Mouse (Mus musculus) midbrain, postnatal 0 days (tissue): ENCODE data around the gene Srp54b. TPM values are rescaled to one million over a fixed set of nuclear protein-coding genes. Genes with fewer than 3 reads are reported as not detected.
A peak's percentile ranks its signal among the peaks of the same experiment; 100 is the strongest.
"Not testable (repeated sequence)": the region's sequence is repeated elsewhere in the genome, so short reads cannot be mapped to it uniquely, and the experiment has no call there.

ENCODE experiments used
- ATAC-seq: fragments of 200-750 bp; cut with Nextera tagmentation; 2 replicates; pipeline ENCODE4 v1.8.0; 2017; ENCODE audit warnings: moderate number of reproducible peaks, mild to moderate bottlenecking, moderate TSS enrichment, moderate library complexity; ENCODE audit not compliant: low FRiP score
- DNase-seq: peaks from one replicate; pipeline ENCODE4 v3.0.0-alpha.2; 2015; ENCODE audit warnings: low spot score
- H3K27ac ChIP-seq: fragments of 300-500 bp; sonication (generic); 2 replicates; pipeline ENCODE4 v1.5.1; 2014; ENCODE audit warnings: low read depth, mild to moderate bottlenecking, low read length, mixed read lengths
- H3K27me3 ChIP-seq: fragments of 300-500 bp; sonication (generic); 2 replicates; pipeline ENCODE4 v1.6.1; 2014; ENCODE audit warnings: low read length, control low read depth, mixed read lengths; ENCODE audit not compliant: insufficient read depth
- H3K36me3 ChIP-seq: fragments of 300-500 bp; sonication (generic); 2 replicates; pipeline ENCODE4 v1.6.1; 2014; ENCODE audit warnings: low read length, control low read depth, mixed read lengths; ENCODE audit not compliant: insufficient read depth
- H3K4me1 ChIP-seq: fragments of 300-500 bp; sonication (generic); 2 replicates; pipeline ENCODE4 v1.6.1; 2014; ENCODE audit warnings: mild to moderate bottlenecking, control low read depth, antibody characterized with exemption, low read length, mixed read lengths; ENCODE audit not compliant: insufficient read depth
- H3K4me2 ChIP-seq: fragments of 300-500 bp; sonication (generic); 2 replicates; pipeline ENCODE4 v1.6.1; 2014; ENCODE audit warnings: low read depth, mild to moderate bottlenecking, low read length, mixed read lengths; ENCODE audit not compliant: poor library complexity, severe bottlenecking
- H3K4me3 ChIP-seq: fragments of 300-500 bp; sonication (generic); 2 replicates; pipeline ENCODE4 v1.5.1; 2014; ENCODE audit warnings: low read depth, mild to moderate bottlenecking, low read length, moderate library complexity
- H3K9ac ChIP-seq: fragments of 300-500 bp; sonication (generic); replicated peaks from 2 replicates; pipeline ENCODE4 v1.6.1; 2014; ENCODE audit warnings: mild to moderate bottlenecking, low read length, moderate library complexity, mixed read lengths; ENCODE audit not compliant: poor library complexity, severe bottlenecking
- H3K9me3 ChIP-seq: fragments of 300-500 bp; sonication (generic); 2 replicates; pipeline ENCODE4 v1.6.1; 2016; ENCODE audit warnings: low read length, control low read depth
- WGBS: fragments of 180-500 bp; shearing (Covaris S2); extraction: QIAGEN DNeasy Blood & Tissue Kit; methylation state at CpG from one replicate; pipeline ENCODE4 v1.1.7; 2014; 5-methylcytosine and 5-hydroxymethylcytosine counted together
- polyA plus RNA-seq: library from polyadenylated mRNA; unstranded; fragments of >200 nt; fragmentation: Nextera tagmentation; extraction: Ambion mirVana; gene quantifications from 2 replicates; pipeline ENCODE4 v1.2.1, GENCODE M21; 2015
- total RNA-seq: library from RNA; depleted of rRNA; stranded (reverse); fragments of >200 nt; gene quantifications from 2 replicates; pipeline ENCODE4 v1.2.3, GENCODE M21; 2014

The Srp54b gene
- total and polyA plus RNA-seq, 2 experiments from 2014 or later, result 71.0 to 71.1 TPM

- ATAC-seq, H3K27ac ChIP-seq, H3K9ac ChIP-seq, H3K4me3 ChIP-seq, H3K36me3 ChIP-seq, H3K4me1 ChIP-seq, H3K9me3 ChIP-seq, H3K4me2 ChIP-seq, DNase-seq, H3K27me3 ChIP-seq: not testable (repeated sequence)
- WGBS, result no CpG with 5 or more reads among the region's 8 CpGs
Observed at GRCm38 (mm10) chr12:55187686-55188085, 32.8 kb downstream of the Srp54b start.

- not testable (repeated sequence) for H3K4me1 ChIP-seq, H3K27me3 ChIP-seq, H3K36me3 ChIP-seq, H3K27ac ChIP-seq, ATAC-seq, H3K9ac ChIP-seq, H3K4me2 ChIP-seq, DNase-seq, H3K4me3 ChIP-seq, H3K9me3 ChIP-seq
- no CpG with 5 or more reads among the region's 5 CpGs for WGBS
Observed at GRCm38 (mm10) chr12:55189127-55189526, 34.2 kb downstream of the Srp54b start.

DNA sequence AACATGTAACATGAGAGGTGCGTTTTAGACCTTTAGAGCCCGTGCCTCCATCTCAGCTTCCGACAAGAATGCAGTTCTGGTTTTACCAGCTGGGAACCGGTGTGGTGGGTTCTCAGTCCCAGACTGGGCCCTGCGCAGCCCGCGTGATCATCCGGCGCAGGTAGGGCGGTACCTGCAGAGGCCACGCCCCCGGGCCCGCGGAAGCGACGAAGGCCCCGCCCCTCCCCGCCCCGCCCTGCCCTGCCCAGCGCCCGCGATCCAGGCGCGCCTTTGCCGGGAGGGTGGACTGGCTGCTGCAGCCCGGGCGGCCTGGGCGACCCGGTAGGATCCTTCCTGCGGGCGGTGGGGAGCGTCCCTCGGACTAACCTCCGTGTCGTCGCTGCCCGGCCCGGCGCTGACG is 44.4 kb downstream of the Srp54b start, which contains the start of gene 1700047I17Rik2:
1700047I17Rik2 (plus strand) TSS at position 287 of the 400 bp plus-strand sequence.
- not testable (repeated sequence) for H3K4me1 ChIP-seq, H3K9me3 ChIP-seq, DNase-seq, H3K4me2 ChIP-seq, H3K9ac ChIP-seq, H3K27ac ChIP-seq, H3K36me3 ChIP-seq, H3K4me3 ChIP-seq, H3K27me3 ChIP-seq
- no CpG with 5 or more reads among the region's 40 CpGs for WGBS
- ATAC-seq, result peak; percentile 98

GRCm38 (mm10) chr12:55199799-55200198 is 44.9 kb downstream of the Srp54b start:
- no CpG with 5 or more reads among the region's 18 CpGs for WGBS

DNA sequence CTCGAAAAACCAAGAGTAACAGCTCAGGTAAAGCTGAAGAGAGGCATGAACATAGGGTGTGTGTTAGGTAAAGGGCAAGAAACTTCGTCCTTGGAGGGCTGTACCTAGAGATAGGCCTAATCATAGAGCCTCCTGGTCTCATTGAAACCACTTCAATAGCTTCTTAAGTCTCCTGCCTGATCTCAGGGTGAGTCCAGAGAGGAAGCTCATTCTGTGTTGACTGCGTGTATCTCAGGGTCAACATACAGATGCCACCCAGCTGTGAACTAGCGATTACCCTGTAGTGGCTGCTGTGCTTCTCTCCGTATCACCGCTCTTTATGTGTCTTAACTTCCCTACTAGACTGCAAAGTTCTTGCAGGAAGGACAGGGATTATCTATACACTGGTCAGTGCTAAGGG is 58.0 kb downstream of the Srp54b start:
- not testable (repeated sequence) for H3K9ac ChIP-seq, H3K4me2 ChIP-seq, H3K9me3 ChIP-seq, H3K4me1 ChIP-seq, H3K27me3 ChIP-seq, DNase-seq, H3K36me3 ChIP-seq, ATAC-seq, H3K4me3 ChIP-seq, H3K27ac ChIP-seq
- WGBS, result no CpG with 5 or more reads among the region's 6 CpGs

More at GRCm38 (mm10) chr12:55199799-55200198, 44.9 kb downstream of the Srp54b start:
- peak; percentile 53 for ATAC-seq
- H3K9me3 ChIP-seq, DNase-seq, H3K27ac ChIP-seq, H3K9ac ChIP-seq, H3K4me2 ChIP-seq, H3K36me3 ChIP-seq, H3K27me3 ChIP-seq, H3K4me3 ChIP-seq, H3K4me1 ChIP-seq: not testable (repeated sequence)

DNA sequence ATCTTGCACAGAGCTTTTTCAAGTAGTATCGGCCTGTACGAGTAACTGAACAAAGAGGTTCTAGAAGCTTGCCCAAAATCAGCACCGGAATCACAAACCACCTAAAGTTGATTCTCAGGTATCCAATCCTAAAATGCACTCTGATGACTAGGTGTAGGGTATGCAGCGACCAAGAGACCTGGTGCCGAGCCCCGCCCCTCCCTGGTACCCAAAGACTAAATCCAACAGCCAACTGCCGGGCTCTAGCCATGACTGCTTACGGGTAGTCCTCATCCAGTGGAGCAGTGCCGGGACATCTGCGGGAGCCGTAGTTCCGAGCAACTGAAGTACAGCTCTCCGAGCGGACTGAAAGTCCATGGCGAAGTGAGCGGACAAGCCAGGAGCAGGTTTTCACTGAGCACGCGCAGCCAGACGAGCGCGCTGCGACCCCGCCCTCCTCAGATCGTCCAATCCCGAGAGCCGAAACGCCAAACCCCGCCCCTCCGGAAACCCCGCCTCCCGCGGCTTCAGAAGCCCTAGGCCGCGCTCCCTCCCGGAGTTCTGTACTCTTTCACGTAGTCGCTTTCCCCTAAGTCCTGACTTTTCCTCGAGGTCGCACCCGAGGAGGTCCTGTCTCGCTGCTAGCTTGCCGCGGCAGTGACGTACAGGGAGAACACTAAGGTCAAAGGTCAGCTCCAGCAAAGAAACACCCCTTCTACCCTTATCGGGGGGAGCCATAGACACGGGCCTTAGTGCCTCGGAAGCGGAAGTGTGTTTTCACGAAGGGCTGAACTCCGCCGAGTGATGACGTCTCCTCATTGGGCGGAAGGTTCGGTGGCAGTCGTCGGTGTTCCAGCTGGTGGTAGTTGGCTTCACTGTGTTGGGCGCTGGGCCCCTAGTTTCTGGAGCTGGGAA is 75.0 kb downstream of the Srp54b start, which contains the start of gene Srp54c:
Srp54c (plus strand) TSS at position 543 of the 894 bp plus-strand sequence.
- H3K9me3 ChIP-seq, H3K27me3 ChIP-seq, H3K9ac ChIP-seq, DNase-seq, H3K36me3 ChIP-seq, H3K4me2 ChIP-seq, H3K4me1 ChIP-seq, H3K27ac ChIP-seq: not testable (repeated sequence)
- ATAC-seq, result peak; percentile 99
- H3K4me3 ChIP-seq, result peak within 1 kb of the TSS; percentile 28
- no CpG with 5 or more reads among the region's 57 CpGs for WGBS

GRCm38 (mm10) chr12:55230520-55230861 is 75.6 kb downstream of the Srp54b start:
- not testable (repeated sequence) for H3K36me3 ChIP-seq, H3K4me2 ChIP-seq, H3K27me3 ChIP-seq, H3K27ac ChIP-seq, H3K9ac ChIP-seq, H3K4me1 ChIP-seq, H3K9me3 ChIP-seq, DNase-seq
- 0% methylated on average over 11 of the region's 25 CpGs for WGBS
- peak; percentile 62 for ATAC-seq
- H3K4me3 ChIP-seq, result peak overlapping the region; percentile 28
